Mouse (Mus musculus) heart, adult 9 months (tissue): ENCODE results near the gene Rsph3b.
"Not testable (repeated sequence)": the region's sequence is repeated elsewhere in the genome, so short reads cannot be mapped to it uniquely, and the experiment has no call there.

Experiments used
- DNase-seq, 2 experiments: peaks; one replicate each; pipeline ENCODE4 v3.0.0; 2022; ENCODE audit warnings: low spot score in 2 of 2

Rsph3b gene

DNA sequence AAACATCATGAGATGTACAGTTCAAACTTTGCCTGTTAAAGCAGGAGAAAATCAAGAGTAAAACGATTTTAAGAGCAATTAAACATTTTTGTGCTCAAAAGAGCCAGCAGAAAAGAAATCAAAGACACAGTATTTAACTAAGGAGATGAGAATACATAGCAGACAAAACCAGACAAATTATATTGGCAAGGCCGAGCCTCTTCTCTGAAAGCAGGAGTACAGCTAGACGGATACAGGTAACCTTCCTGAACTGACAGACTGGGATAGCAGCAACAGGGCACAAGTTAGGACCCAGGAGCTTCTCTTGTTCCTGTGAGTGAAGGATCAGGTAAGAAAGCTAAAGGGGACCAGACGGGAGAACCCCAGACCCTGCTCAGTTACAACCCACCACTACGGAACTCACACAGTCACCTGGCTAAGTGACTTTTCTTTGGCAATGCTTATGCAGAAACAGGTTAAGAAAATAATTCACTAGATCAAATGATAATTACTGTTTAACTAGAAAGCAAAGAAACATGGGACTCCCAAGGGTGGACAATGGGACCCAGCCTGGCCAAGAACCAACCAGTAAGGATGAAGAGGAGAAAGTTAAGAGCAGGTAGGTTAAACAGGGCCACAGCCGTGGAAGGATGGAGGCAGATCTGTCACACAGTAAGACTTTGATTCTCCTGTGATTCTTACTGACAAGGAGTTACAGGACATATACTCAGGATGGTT, 11.2 kb upstream of the Rsph3b start:
- DNase-seq = not testable (repeated sequence)

DNA sequence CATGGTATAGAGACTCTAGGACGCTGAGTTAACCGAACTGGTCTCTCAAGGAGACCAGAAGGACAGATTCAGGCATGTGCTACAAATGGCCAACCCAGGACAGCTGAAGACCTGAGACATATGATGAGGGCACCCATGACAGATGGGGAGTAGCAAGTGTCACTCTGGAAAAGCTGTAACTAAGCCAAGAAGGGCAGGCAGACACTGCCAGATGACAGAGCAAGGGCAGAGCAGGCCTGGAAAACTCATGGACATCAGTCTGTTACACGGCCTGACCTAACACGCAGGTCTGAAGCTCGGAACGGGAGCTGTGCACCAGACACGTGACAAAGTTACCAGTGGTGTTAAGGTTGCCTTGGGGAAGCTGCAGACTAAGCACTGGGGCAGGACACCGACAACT, 10.4 kb upstream of the Rsph3b start:
- peak in 1 of 2 experiments; percentile 16 for DNase-seq

DNA sequence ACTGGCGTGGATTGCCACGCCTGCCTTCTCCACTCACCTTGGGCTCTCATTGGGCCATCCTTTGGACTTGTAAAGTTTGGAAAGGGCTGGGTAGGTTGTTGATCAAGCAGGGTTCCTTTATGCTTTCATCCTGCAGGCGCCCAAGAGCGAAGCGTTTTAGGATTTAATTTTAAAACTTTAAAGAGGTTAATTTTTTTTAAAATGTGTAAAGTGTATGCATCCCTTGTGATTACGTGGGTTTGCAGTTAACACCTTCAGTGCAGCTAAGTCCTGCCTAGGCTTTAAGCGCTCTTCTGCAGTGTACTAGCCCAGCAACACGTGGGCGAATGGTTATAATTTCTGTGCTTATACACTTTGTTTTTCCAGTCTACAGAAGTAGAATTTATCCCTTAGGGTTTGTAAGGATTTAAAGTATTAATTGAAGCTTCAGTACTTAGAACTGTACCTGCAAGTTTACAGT, 317 bp upstream of the Rsph3b start:
- not testable (repeated sequence) for DNase-seq

DNA sequence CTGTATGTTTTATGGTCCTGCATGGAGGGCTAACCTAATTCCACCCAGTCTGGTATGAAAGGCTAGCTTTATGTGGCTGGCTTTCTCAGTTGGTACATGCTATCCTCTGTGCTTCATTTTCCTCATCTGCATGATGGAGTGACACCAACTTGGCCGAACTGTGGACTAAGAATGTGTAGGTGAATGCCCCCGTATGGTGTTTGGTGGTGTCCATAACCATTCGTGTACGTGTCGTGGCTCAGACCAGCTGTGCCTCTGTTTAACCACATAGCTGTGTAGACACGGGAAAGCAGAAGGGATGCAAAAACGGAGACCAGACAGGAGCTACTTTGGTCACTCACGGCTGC, 872 bp downstream of the Rsph3b start:
- not testable (repeated sequence) for DNase-seq

DNA sequence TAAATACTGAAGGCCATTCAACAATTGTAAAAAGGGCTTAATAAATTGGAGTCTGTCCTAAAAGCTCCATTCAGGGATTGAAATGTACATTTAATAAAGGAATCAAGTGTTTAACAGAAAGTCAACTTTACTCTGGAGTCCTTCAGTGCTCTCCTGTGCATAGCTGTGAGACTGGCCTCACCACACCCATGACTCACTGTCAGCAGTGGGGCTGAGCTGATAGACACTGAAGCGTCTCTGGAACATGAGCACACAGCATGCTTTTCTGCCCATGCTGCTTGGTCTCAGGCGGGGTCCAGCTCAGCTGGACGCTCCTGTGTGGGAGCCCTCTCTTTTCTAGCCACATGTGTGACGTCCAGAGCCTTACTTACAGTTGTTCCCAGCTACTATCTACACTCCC, 5.9 kb downstream of the Rsph3b start:
- not testable (repeated sequence) for DNase-seq

DNA sequence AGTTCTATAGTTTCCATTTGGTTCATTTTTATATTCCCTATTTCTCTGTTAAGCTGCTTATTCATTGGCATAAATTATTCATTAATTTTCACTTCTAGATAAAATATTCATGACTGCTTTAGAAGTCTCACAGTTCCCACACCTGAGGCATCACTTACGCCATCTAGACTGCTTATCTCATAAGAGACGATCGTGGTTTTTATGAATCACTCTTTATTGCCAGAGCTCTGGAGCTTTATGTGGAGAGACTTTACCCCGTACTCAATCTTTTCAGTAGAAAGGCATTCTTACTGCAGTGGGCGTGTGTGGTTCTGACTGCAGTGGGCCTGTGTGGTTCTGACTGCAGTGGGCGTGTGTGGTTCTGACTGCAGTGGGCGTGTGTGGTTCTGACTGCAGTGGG, 16.9 kb downstream of the Rsph3b start:
- DNase-seq = not testable (repeated sequence)

DNA sequence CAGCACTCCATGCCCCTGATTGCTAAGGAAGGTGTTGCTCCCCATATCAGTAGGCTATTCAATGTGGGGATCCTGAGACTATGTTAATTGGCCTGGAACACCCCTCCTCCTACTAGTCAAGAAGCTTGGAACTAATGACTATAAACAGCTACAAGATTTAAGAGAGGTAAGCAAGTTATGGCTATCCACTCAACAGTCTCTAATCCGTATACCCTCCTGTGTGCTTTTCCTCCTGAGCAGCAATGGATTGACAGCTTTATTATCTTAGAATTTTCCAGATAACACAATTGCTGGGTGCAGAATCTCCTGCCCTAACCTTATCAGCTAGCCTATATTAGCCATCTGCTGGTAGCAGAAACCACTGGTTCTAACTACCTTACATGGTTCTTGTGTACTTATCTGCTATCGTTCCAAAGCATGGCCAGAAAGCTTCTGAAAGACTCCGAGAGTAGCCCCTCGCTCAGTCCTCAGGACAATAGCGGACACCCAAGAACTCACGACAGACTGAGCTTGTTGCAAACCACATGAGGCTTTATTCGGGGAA, 28.1 kb downstream of the Rsph3b start:
- DNase-seq = not testable (repeated sequence)

DNA sequence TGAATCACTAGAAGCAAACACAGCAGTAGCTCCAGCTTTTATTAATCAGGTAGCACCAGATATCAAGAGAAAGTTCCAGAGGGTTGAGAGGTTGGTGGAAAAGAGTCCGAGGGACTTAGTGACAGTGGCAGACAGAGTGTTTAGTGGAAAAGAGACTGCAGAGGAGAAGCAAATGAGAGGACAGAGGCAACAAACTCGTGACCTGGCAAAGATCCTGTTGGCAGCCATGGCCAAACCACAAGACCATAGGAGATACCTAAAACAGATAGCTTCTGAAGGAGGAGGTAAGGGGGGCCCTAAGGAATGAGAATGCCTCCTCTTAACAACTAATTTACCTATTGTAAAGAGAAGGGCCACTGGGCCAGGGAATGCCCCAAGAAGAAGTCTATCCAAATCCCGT, 29.1 kb downstream of the Rsph3b start:
- DNase-seq = not testable (repeated sequence)

DNA sequence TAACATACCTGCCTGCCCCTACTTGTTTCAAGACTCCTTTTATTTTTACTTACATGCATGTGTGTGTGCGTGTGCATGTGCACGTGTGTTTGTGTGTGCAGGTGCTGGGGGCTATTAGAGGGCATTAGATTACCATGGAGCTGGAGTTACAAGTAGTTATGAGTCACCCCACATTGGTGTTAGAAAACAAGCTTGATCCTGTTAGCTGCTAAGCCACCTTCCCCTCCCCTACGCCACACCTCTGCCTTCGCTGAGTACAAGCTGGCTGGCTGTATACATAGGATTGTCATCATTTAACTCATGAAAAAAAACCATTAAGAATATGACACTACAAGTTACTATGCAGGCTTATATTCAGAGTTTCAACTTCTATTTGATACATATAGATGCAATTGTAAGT, 33.2 kb downstream of the Rsph3b start:
- DNase-seq = not testable (repeated sequence)

DNA sequence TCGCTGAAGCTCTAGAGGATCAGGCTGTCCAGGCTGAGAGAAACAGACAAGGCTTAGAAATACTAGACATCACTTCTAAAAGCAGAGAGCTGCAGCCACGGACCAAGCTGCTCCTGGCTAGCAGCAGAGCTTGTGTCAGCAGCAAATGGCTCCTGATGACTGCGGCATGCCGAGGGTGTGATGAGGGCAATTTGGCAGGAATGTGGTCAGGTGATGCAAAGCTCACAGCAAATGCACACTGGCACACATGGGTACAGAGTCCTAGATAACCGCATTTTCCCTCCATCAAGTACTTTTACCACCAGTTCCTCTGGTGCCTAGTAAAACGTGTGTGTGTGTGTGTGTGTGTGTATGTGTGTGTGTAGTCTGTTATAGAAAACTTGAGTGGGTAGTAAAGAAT, 34.4 kb downstream of the Rsph3b start:
- not testable (repeated sequence) for DNase-seq

DNA sequence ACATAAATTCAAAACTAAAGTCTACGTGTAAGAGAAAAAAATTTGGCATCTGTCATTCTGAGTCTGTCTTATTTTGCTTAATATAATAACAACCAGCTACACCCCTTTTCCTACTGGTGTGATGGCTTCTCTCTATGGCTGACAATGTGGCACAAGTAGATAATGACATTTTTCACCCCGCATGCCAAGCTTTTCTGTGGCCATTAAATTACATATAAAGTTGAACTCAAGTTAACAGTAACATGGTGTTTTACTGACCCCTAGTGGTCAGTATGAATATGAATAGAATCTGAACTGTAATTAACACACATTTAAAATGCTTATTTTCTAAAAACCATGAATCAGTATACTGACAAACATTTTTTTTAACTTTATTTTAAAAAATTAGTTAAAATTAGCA, 48.1 kb downstream of the Rsph3b start:
- DNase-seq = not testable (repeated sequence)

DNA sequence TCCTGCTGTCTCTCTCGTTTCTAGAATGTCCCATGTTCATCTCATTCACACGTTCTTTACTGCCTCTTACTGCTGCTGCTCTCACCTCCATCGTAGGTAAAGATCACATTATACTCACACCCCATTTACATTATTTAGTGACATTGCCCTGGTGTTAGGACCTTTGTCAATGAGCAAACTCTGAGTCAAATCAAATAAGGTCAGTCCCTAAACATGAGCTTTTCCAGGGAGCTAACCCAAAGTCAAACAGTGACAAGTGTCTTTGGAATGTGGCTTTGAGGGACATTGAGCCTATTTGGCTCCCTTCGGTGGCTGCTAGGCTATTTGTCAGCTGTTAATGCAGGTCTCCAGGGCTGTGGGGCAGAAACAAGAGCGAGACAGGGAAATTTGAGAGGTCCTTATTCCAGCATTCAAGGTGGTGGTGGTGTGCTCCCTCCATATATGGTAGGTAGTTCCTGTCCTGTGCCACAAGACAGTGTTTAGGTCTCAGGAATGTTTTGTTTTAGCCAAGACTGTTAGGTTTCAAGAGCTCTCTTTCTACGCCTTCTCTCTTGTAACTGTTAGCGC, 50.4 kb downstream of the Rsph3b start:
- DNase-seq = not testable (repeated sequence)

DNA sequence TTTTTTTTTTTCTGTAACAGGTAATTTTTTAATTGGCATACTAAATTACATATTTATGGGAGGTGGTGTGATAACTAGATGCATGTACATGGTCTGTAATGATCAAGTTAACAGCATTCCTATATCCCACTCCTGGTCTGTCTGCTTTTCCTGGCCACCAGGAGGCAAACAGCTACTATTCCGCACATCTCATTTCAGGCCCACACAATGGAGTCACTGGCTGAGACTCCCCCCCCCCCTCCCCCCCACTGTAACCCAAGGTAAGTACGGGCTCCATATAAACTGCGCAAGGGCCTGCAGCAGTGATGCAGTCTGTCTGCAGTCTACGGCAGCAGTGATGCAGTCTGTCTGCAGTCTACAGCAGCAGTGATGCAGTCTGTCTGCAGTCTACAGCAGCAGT, 51.7 kb downstream of the Rsph3b start:
- DNase-seq = no peak

DNA sequence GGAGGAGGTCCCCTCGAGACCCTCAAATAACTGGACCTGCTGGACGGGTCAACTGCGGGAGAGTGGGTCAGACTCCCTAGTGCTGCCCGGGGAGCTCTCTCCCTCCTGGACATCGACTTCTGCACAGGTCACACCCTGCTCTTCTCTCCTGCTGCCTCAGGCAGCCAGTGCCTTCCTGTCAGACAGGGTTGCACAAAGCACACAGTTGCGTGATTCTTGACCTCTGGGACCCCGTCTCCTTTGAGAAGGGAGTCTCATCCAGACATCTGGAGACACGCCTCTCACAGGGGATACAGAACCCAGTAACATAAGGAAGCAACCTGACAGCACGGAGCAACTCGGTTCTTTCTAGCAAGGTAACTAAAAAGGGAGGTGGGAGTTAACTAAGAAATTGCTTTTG, 55.1 kb downstream of the Rsph3b start:
- DNase-seq = no peak

DNA sequence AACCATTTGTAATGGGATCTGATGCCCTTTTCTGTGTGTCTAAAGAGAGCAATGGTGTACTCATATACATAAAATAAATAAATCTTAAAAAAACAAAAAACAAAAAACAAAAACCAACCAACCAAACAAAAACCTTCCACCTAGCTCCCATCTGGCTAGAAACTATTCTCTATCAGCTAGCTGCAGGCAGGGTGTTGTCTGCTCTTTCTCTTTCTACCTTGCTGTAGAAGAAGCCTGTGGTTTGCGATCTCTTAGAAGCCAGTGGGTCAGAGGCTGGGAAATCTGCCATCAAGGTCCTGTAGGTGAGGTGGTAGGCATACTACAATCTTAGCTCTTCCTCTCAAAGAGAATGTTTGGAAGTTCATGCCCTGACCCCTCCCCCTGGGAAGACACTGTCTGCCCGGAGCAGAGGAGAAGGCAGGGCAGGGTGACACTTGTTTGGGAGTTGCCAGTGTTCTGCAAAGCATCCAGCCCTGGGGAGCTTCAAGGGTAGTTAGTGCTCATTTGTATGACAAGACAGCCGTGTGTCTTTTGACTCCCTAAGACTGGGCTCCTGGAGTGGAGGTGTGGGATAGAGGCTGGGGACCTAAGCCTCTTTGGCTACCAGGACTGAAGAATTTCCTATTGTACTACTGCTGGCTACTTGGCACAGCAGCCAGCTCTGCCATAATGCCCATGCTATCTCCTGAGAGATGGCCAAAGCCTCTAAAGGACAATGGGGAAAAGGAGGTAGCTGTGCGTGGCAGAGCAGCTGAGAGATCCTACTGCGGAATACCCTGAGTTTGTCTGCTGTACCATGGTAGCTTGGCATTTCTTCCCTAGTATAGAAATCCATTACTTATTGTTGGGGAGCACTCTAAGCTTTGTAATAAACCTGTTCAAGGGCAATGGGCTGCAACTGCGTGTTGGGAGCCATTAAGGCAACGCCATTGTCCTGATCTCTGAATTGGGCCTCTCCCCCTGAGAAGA, 56.2 kb downstream of the Rsph3b start:
- DNase-seq = no peak

DNA sequence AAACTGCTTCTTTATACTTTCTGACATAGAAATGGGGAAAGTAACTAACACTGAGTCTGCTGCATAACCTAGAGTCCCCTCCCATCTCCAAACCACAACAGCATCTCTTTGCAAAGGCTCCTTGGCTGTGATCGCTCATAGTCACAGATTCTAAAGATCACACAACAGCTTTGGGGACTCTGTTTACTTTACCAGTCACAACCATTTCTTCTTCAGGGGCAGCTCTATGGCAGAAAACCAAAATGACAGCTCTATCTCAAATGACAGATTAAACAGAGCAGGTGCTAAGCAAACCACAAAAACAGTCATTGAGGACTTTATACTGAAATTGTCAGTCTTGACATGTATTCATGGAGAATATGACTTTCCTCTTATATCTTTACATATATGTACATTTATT, 62.0 kb downstream of the Rsph3b start:
- DNase-seq = no peak

DNA sequence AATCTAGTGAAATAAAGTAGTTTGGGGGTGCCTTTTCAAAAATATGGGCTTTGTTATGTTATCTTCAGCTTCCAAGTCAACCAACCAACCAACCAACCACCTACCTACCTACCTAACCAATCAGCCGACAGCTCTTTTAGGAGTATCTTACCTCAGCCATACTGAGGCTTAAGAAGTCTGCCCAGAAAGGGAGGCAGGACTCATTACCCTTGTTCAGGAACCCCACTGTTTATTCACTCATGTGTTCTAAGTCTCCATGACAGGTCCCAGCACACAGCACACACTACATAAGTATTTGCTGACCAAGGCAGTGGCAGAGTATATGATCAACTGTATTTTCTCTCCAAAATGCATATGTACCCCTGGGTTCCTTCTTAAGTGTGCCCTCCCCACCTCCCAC, 64.0 kb downstream of the Rsph3b start:
- no peak for DNase-seq

DNA sequence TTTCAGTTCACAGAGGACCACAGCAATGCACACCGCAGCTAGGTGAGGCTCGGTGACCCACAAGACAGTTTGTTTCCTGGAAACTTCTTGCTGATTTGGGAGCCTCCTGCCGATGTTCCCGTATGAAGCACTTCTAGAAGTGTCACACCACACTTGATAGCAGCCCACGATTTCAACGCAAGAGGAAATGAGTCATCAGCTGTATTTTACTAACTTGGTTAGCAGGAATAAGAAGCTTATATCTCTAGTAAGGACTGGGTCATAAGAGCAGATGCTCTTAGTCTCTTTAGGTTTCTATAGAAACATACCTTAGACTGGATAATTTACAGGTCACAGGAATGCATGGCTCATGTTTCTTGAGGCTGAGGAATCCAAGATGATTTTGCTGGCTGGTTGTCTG, 67.2 kb downstream of the Rsph3b start:
- no peak for DNase-seq

DNA sequence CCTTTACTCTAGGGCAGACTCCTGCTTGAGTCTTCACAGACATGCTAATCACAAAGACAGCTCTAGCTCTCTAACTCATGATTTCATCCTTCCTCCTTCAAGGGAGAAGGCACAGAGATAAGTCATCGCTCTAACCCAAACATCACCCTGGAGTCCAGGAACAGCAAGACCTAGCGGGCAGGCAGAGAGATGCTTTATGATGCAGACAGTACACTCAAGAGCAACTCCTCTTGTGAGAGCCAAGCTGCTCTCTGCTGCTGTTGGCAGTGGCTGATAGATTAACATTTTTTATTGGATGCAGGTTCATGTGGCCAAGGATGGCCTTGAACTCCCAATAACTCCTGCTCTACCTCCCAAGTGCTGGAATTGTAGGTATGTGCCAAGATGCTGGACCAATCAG, 77.1 kb downstream of the Rsph3b start:
- no peak for DNase-seq

DNA sequence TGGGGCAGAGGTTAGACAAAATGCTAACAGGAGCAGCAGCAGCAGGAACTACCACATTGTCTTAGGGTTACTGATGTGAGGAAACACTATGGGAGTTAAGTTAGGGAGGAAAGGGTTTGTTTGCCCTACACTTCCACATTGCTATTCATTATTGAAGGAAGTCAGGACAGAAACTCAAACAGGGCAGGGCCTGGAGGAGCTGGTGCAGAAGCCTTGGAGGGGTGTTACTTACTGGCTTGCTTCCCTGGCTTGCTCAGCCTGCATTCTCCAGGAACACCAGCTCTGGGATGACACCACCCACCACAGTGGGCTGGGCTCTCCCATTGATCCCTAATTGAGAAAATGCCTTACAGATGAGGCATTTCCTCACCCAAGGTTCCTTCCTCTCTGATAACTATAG, 79.7 kb downstream of the Rsph3b start:
- no peak for DNase-seq

DNA sequence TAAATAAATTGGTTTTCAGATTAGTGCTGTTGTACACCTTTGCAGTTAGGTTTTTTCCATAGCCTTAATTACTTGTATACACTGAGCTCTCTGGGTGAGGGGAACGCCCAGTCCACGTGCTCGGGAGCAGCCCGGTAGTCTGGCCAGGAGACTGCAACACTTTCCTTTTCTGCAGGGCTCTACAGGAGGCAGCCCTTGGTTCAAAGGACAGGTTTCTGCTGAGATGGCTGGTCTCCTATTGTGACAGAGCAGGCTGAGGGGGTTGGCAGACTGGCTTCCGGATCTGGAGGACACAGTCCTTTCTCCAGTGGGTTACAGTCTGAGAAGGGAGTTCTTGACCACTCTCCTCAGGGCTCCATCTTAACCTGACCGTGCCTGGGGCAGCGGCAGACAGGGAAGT, 80.7 kb downstream of the Rsph3b start:
- DNase-seq = no peak

DNA sequence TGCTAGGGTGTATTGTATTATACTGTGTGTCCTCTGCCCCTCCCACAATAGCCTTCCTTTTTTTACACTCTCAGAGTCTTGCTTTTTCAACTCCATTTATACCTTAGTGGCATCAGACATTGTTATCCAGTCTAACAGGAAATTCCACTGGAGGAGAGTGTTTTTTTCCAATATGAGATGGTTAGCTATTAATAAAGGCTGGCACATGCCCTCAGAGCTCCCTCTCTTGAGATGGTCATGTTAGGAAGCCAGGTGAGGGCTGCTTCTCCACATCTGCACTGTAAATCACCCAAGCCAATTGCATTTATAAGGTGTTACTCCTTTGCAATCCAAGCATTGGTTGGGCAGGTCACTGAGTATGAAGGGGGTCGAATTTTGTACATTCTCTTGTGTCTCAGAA, 81.9 kb downstream of the Rsph3b start:
- DNase-seq = no peak
